9 mouse cellular contexts compared by ENCODE assay signal in the genomic region with DNA sequence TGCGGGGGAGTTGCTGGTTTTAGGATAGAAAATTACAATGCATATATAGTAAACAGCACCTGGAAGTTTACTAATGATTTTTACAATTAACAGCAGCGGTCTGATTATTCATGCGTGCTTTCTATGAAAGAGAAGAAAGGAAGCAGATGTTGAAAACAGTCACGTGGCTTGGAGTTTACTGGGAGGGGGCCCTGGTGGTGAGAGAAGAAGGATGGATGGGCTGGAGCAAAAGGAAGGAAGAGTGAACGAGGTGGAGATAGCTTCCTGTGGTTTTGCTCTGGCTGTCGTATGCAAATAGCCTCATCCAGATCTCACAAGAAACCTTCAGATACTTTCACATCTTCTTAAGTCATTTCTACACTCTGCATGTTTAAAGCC.
A peak's percentile ranks its signal among the peaks of the same experiment; 100 is the strongest.
DNase-seq lines count a peak whose midpoint lies in the region; ATAC-seq lines count a peak whose summit lies in the region.
"Had no signal": no experiment of that assay in that cellular context is flagged by ENCODE, and none has a peak within 500 bp of the region (broad histone marks: within the 10 kb centered on the region; RNA-seq: fewer than 3 reads in every experiment).

No protein-coding gene starts in this region.

- peak overlapping the region; percentile 34 for H3K4me2 ChIP-seq in neural tube, embryonic 11.5 days (ENCODE audit: low read depth)
- peak overlapping the region; percentile 40 for H3K4me2 ChIP-seq in forebrain, embryonic 15.5 days (replicated peaks)
- H3K4me2 ChIP-seq in limb, embryonic 11.5 days (ENCODE audit: low read depth, severe bottlenecking), result peak overlapping the region; percentile 39; the same call in 1 of the 2 replicates
- peak overlapping the region; percentile 41 for H3K4me2 ChIP-seq in stomach, embryonic 15.5 days

- no peaks in the 10 kb centered on the region for H3K9me3 ChIP-seq in neural tube, embryonic 11.5 days (ENCODE audit: control insufficient read depth, low read length)
- H3K9me3 ChIP-seq in forebrain, embryonic 15.5 days, result no peaks in the 10 kb centered on the region
- H3K9me3 ChIP-seq in limb, embryonic 11.5 days (ENCODE audit: control insufficient read depth, low read length), result no peaks in the 10 kb centered on the region
- no peaks in the 10 kb centered on the region for H3K9me3 ChIP-seq in stomach, embryonic 15.5 days

- ATAC-seq in neural tube, embryonic 11.5 days (ENCODE audit: insufficient read depth, low FRiP score, low TSS enrichment), result no peak
- ATAC-seq in forebrain, embryonic 15.5 days (replicated peaks), result no peak
- no peak for ATAC-seq in limb, embryonic 11.5 days (ENCODE audit: insufficient number of reproducible peaks, low FRiP score, low TSS enrichment, low read depth)
- ATAC-seq in stomach, embryonic 15.5 days (ENCODE audit: insufficient read depth, low FRiP score, low read depth), result no peak

- WGBS in neural tube, embryonic 11.5 days, result 17% methylated on average over 6 of the region's 6 CpGs
- 5% methylated on average over 6 of the region's 6 CpGs for WGBS in forebrain, embryonic 15.5 days
- WGBS in limb, embryonic 11.5 days, result 21% methylated on average over 6 of the region's 6 CpGs
- WGBS in stomach, embryonic 15.5 days, result 21% methylated on average over 6 of the region's 6 CpGs

- H3K4me1 ChIP-seq in neural tube, embryonic 11.5 days (ENCODE audit: control insufficient read depth, insufficient read depth, low read length), result no peaks in the 10 kb centered on the region
- H3K4me1 ChIP-seq in forebrain, embryonic 15.5 days, result peaks cover 13% of the 10 kb centered on the region
- 0 out of 2 replicates have a peak, but pooled peaks cover 2% of the 10 kb centered on the region for H3K4me1 ChIP-seq in limb, embryonic 11.5 days (ENCODE audit: control insufficient read depth, insufficient read depth, low read length)
- no peaks in the 10 kb centered on the region for H3K4me1 ChIP-seq in stomach, embryonic 15.5 days

- H3K27me3 ChIP-seq in neural tube, embryonic 11.5 days (ENCODE audit: control insufficient read depth, insufficient read depth, low read length), result no peaks in the 10 kb centered on the region
- no peaks in the 10 kb centered on the region for H3K27me3 ChIP-seq in forebrain, embryonic 15.5 days
- no peaks in the 10 kb centered on the region for H3K27me3 ChIP-seq in limb, embryonic 11.5 days (ENCODE audit: control insufficient read depth, insufficient read depth, low read length)
- H3K27me3 ChIP-seq in stomach, embryonic 15.5 days (replicated peaks), result no peaks in the 10 kb centered on the region

- H3K4me3 ChIP-seq in neural tube, embryonic 11.5 days (ENCODE audit: low read depth, low read length), result 0 out of 2 replicates have a peak overlapping the region, but pooled peaks have one; percentile 6
- H3K4me3 ChIP-seq in forebrain, embryonic 15.5 days, result peak overlapping the region; percentile 17
- H3K4me3 ChIP-seq in limb, embryonic 11.5 days (ENCODE audit: low read depth, low read length), result no peak overlapping the region
- no peak overlapping the region; the same call in 1 of the 2 replicates for H3K4me3 ChIP-seq in stomach, embryonic 15.5 days (replicated peaks)

- H3K36me3 ChIP-seq in neural tube, embryonic 11.5 days (ENCODE audit: control insufficient read depth, insufficient read depth, low read length), result no peaks in the 10 kb centered on the region
- no peaks in the 10 kb centered on the region for H3K36me3 ChIP-seq in forebrain, embryonic 15.5 days
- H3K36me3 ChIP-seq in limb, embryonic 11.5 days (ENCODE audit: control insufficient read depth, insufficient read depth, low read length), result no peaks in the 10 kb centered on the region
- H3K36me3 ChIP-seq in stomach, embryonic 15.5 days, result no peaks in the 10 kb centered on the region

- H3K9ac ChIP-seq in neural tube, embryonic 11.5 days (ENCODE audit: low read length), result peak overlapping the region; percentile 11
- no peak overlapping the region for H3K9ac ChIP-seq in forebrain, embryonic 15.5 days (replicated peaks)
- no peak overlapping the region for H3K9ac ChIP-seq in limb, embryonic 11.5 days (ENCODE audit: low read length)
- no peak overlapping the region for H3K9ac ChIP-seq in stomach, embryonic 15.5 days

- DNase-seq in neural tube, embryonic 11.5 days (ENCODE audit: low spot score), result no peak
- DNase-seq in neural tube, embryonic 10.5 days (ENCODE audit: extremely low spot score, low spot score), result no peak
- no peak for DNase-seq in limb, embryonic 11.5 days (ENCODE audit: low spot score)
- DNase-seq in gastrocnemius, adult 18-20 months (ENCODE audit: low spot score), result no peak
- no peak for DNase-seq in spleen, adult 18-20 months
- DNase-seq: cerebellum, postnatal 25 days; gastrocnemius, postnatal 25 days had no signal

- H3K27ac ChIP-seq in neural tube, embryonic 11.5 days (ENCODE audit: low read depth, low read length), result no peak overlapping the region
- peak overlapping the region; percentile 36; the same call in 1 of the 2 replicates for H3K27ac ChIP-seq in forebrain, embryonic 15.5 days (replicated peaks)
- no peak overlapping the region for H3K27ac ChIP-seq in limb, embryonic 11.5 days (replicated peaks; ENCODE audit: low read depth, low read length)
- no peak overlapping the region for H3K27ac ChIP-seq in stomach, embryonic 15.5 days

Comparison
In these comparisons a context has a peak if more than half of its experiments do, and no peak if none do; other contexts are left out.
1. H3K4me3 ChIP-seq: peak in neural tube, embryonic 11.5 days (single experiment) and forebrain, embryonic 15.5 days (single experiment); none in limb, embryonic 11.5 days (single experiment) and stomach, embryonic 15.5 days (single experiment).
2. Peak in every context shown above with its lines, with median percentiles within 50 percentile points of each other: H3K4me2 ChIP-seq.